Mouse (Mus musculus) olfactory bulb, adult 2 months (tissue): ENCODE measurements around the gene Rgs1.

Experiments used
- CTCF ChIP-seq: fragments of 200-500 bp; IDR thresholded peaks from 2 replicates; pipeline ENCODE4 v1.5.1; 2012; ENCODE audit warnings: low read depth, mild to moderate bottlenecking, low read length, moderate library complexity; ENCODE audit not compliant: insufficient read depth
- POLR2A ChIP-seq: fragments of 200-500 bp; IDR thresholded peaks from 2 replicates; pipeline ENCODE4 v1.6.1; 2012; ENCODE audit warnings: mild to moderate bottlenecking, low read depth, low read length, moderate library complexity; ENCODE audit not compliant: insufficient read depth

DNA sequence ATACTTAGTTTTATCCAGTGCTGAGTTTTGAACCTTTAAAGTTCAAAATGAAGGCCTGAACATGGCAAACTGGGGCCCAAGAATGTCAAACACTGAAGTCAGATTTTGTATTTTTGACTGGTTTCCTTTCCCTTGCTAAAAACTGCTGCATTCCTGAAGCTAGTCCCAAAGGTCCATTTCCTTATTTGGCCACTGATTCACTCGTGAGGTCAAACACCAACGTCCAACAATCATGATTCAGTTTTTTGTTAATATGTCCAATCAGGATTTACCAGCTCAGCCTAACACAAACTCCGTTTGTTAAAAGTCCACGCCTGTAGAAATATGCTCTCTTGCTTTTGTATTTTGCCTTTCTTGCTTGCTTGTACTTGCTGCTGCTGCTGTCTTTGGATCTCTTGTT lies 31.0 kb upstream of the Rgs1 start:
- TF ChIP-seq CTCF (no peak), POLR2A (no peak)
